Mouse (Mus musculus): ENCODE results near the gene Ints5. TPM values are rescaled to one million over a fixed set of nuclear protein-coding genes. Genes with fewer than 3 reads are reported as not detected.
"Not testable (repeated sequence)": the region's sequence is repeated elsewhere in the genome, so short reads cannot be mapped to it uniquely, and the experiment has no call there.

Ints5 gene
- total and polyA plus RNA-seq, 3 experiments = 21.5 to 29.6 (median 23.7) TPM

DNA sequence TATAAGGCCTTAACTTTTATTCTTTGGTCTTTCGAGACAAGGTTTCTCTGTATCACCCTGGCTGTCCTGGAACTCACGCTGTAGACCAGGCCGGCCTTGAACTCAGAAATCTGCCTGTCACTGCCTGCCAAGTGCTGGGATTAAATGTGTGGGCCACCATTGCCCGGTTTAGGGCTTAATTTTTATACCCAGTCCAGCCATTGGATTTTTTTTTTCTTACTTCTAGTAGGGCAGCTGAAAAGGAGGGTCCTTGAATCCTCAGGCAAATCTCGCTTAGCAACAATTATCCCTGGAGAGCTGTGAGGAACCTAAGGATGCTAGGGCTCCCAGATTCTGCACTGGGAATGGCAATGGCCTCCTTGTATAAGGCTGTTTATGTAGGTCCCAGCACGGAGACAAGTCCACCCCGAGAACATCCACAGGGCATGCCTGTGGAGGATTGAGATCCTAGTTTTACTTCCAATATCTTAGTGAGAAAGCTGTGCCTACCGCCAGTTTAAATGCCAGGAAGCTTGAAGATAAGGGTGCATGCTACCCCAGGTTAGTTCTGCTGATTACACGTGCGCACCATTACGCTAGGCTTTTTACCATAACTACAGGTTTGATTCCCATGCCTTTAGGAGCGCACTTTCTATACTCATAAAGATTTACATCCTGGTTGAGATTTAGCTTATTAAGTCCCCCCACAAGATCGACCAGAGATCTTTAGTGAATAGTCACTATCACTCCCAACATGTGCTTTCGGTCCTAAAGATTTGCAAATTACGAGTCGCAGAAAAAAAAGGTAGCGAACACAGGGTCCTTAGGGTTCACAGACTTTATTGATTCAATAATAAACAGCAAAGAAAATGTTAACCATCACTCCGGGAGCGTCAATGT is 5.0 kb upstream of the Ints5 start:
- no peak for DNase-seq

DNA sequence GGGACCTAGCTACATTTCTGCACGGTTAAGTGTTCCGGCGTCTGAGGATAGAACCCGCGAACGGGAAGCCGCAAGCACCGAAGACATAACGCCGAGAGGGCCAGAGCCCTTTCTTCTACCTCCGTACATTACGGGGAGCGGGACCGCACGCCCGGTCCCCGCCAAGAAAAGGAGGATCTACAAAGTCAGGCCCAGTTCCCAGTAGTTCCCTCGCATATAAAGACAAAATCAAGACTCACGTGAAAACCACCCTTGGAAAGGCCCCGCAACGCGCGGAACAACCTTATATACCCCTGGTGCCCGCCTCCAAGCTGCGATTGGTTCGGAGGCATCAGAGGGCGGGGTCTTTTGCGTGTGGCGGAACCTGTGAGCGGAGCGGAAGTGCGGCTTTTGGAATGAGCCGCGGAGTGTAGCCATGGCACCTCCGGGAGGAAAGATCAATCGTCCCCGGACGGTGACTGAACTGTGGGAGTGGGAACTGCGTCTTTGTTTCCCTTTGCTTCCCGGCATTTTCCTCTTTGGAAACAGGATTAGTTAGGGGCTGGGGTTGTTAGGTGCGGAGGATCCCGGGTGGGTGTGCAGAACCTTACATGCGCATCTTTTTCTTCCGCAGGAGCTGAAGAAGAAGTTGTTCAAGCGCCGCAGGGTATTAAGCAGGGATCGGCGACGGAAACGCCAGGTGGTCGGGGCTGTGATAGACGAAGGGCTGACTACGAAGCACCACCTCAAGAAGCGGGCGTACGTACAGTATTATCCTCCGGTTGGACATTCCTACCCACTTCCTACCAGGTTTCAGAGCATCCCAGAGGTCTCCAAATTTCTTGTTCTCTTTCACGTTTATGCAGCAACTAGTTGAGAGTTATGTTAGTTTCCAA is 4.1 kb upstream of the Ints5 start, which contains the start of the genes 1810009A15Rik and Gm49416:
1810009A15Rik (plus strand) TSS at position 343 of the 875 bp plus-strand sequence.
Gm49416 (plus strand) TSS at position 416 of the 875 bp plus-strand sequence.
- peak; percentile 96 for DNase-seq

DNA sequence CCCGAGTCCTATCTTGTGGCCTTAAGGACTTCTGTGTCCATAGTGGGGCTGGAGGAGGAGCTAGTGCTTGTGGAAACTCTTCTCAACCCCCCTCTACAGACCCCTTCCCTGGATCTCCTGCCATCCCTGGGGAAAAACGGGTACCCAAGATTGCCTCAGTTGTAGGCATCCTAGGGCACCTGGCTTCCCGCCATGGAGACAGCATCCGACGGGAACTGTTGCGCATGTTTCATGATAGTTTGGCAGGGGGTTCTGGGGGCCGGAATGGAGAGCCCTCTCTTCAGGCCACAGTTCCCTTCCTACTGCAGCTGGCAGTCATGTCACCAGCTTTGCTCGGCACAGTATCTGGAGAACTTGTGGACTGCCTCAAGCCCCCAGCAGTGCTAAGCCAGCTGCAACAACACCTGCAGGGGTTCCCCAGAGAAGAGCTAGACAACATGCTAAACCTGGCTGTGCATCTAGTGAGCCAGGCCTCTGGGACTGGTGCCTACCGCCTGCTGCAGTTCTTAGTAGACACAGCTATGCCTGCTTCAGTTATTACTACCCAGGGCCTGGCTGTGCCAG is 2.7 kb downstream of the Ints5 start:
- no peak for DNase-seq

DNA sequence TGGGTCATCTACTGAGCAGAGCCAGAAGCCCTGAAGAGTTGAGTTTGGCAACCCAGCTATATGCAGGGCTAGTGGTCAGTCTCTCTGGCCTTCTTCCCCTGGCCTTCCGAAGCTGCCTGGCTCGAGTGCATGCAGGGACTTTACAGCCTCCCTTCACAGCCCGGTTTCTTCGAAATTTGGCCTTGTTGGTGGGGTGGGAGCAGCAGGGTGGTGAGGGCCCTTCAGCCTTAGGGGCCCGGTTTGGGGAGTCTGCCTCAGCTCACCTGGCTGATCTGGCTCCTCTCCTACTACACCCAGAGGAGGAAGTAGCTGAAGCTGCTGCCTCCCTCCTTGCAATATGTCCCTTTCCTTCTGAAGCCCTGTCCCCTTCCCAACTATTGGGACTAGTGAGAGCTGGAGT is 3.4 kb downstream of the Ints5 start:
- not testable (repeated sequence) for DNase-seq

DNA sequence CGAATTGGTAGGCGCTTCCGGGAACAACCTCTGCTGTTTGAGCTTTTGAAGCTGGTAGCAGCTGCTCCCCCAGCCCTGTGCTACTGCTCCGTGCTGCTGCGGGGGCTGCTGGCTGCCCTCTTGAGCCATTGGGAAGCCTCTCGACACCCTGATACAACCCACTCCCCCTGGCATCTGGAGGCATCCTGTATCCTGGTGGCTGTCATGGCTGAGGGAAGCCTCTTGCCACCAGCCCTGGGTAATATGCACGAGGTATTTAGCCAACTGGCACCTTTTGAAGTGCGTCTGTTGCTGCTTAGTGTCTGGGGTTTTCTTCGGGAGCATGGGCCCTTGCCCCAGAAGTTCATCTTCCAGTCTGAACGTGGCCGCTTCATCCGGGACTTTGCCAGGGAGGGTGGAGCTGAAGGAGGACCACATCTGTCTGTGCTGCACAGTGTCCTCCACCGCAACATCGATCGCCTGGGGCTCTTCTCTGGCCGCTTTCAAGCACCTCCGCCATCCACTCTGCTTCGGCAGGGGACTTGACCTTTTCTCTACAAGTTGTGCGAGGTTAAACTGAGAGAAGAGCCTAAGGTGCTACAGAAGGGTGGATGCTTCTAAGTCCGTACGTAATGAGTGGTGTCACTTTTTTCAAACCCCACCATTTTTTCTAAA is 4.5 kb downstream of the Ints5 start:
- peak; percentile 62 for DNase-seq

DNA sequence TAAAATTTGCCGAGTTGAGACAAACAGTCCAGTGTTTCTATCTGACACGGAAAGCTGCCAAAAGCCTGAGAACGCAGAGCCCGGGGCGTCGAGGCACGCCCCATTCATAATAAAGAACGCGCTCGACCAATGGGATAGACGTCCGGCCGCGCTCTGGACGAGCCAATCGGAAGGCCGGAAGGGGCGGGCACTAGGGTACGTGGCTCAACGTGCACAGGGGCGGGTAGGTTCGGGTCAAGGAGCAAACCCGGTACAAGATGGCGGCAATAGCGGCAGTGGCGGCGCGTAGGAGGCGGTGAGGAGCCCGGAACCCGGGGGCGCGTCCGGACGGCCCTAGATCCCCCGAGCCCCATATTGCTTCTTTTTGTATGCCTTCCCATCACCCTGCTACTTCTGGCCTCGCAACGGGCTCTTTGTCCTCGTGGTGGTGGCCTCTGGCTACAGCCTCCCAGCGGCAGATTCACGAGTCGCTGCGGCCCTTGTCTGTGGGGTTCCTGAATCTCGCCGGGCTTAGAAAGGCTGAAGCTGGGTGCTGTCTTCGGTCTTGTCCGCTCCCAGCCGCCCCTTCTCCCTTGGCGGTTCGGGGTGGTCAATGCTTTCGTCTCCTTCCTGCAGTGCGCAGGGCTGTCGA is 5.2 kb downstream of the Ints5 start, which contains the start of gene Ganab:
Ganab (plus strand) TSS at position 207 of the 631 bp plus-strand sequence.
- DNase-seq = peak; percentile 97

DNA sequence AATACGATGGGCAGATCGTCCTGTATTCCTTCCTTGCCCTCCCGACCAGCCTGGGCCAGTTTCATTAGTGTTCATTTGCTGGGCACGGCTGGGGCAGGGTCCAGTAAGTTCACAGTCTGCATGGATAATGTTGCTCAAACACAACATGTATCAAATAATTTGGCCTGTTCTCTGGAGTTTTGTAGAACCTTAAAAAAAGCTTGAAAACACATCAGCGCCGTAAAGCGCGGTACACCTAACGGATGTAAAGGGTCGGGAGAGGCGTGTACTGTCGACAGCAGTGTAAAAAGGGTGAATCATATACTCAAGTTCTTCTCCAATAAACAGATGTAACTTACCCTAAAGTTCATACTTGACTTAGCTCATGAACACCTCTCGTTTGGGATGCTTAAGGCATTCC is 5.8 kb downstream of the Ints5 start:
- DNase-seq = no peak

DNA sequence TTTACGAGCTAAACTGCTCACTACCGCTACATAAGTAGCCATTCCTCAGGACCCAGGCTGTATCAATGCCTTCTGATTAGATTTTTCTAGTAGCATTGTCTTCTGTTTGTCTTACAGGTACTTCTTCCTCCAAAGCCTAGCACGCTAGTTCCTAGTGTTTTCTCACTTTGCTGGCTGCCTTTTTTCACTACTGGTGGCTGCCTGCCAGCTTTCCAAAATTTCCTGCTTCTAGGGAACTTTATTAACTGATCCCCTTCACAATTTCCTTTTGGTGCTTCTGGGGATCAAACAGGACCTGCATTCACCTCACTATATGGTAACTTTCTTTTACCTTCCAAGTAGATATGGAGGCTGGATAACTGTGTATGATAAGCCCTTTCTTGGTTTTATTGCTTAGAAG is 6.3 kb downstream of the Ints5 start:
- no peak for DNase-seq

DNA sequence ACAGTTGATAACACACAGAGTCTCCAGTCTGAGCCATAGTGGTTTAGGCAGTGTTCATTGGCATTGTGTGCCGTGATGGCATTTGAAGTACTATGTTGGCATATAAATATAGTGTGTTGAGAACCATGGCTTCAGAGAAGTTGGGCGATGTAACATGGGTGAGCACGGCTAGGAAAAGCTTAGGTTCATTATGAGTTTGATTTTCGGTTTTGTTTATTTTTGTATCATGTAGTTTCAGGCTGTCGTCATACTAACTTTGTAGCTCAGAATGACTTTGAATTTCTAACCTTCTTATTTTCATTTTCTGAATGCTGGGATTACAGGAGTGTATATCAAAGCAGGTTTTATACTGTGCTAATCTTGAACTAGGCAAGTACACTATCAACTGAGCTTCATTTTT is 10.6 kb downstream of the Ints5 start:
- no peak for DNase-seq

DNA sequence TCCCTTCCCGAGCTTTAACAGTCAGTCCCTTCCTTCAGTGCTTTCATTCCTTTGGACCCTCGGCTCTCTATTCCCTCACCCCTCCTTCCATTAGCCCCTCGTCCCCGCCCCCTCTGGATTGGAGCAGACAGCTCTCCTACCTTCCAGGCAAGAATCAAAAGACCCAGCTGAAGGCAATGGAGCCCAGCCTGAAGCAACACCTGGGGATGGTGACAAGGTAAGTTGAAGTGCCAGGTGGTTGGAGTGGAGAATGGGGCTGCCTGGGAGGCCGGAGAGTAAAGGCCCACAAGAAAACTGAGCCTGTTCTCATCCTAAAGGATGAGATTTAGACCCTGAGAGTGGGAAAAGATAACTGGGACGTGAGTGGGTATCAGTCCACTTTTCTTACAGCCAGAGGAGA is 15.7 kb downstream of the Ints5 start:
- no peak for DNase-seq

DNA sequence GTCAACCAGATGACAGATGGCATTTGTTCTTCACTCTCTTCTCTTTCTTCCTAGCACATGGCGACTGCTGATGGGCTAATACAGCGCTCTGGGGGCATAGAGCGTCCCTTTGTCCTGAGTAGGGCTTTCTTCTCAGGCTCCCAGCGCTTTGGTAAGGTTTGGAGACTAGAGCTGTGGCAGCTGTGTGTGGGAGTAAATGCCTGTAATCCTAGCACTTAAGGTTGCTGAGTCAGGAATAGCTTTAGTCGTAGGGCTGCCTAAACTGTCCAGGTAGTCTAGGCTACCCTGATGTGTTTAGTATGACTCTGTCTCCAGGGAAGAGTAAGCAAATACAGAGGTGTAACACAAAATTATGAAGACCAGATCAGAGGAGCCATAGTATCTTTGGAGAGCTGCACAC is 19.0 kb downstream of the Ints5 start:
- DNase-seq = no peak

DNA sequence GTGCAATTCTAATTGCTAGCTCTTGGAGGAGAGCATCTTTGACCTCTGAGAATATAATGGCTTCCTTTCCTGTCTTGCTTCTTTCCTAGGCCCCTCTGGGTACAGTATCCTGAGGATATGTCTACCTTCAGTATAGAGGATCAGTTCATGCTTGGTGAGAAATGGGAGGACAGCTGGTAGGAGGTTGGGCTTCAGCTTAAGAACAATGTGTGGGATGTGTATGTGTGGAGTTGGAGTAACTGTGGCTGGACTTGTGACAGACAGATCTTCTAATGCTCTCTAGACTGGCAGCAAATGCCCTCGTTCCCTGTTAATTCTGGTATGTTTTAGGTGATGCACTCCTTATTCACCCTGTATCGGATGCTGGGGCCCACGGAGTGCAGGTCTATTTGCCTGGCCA is 21.4 kb downstream of the Ints5 start:
- DNase-seq = no peak

DNA sequence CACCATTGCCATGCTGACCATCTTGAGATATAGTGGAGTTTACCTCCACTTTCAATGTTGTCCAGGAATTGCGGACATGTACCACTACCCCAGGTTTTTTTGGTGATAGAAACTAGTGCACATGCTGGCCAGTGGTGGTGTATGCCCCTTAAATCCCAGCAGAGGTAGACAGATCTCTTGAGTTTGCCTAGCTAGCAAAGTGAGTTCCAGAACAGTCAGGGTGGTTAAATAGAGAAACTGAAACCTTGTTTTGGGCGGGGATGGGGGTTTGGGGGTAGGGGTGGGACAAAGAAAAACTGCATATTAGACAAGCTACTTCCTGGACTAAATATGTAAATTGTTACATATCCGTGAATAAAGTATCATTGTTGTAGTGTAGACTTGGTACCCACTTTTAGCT is 26.2 kb downstream of the Ints5 start:
- DNase-seq = no peak

DNA sequence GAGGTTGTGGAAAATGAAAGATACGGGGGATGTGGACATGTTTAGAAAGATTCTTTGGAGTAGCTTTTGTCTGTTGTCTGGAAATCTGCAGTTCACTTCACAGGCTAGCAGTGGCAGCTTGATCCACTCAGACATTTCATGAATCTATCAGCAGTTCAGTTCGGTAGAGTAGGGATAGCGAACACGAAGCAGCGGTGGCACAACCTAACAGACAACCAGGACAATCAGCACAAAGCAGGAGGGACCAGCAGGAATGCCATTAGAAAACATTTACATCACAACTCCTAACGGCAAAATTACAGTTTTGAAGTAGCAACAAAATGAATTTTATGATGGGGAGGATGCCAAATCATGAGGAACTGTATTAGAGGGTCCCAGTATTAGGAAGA is 26.9 kb downstream of the Ints5 start:
- no peak for DNase-seq

DNA sequence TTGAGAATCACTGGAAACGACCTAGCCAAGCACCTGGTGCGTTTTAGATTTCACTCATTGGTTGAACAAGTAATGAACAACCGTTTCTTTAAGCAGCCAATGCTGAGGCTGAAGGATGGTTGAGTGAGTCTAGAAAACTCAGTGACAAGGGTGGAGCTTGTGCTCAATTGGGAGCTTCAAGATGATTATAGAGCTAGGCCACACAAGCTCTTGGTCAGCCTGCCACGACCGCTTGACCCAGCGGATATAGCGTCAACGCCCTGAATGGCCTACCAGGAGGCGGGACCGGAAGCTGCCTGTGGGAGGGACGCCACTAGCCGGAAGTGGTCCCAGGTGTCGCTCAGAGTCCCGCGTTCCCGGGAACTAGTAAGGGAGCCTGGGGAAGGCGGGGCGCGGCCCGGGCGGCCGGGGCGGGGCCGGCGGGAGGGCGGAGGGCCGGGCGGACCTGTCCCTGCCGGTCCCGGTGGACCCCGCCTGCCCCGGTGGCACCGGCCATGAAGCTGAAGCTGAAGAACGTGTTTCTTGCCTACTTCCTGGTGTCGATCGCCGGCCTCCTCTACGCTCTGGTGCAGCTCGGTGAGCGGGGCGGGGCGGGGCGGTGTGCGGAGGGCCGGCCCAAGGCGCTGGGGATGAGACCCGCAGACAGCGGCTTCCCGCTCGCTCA is 27.4 kb downstream of the Ints5 start, which contains the start of gene B3gat3:
B3gat3 (plus strand) TSS at position 302 of the 664 bp plus-strand sequence.
- peak; percentile 98 for DNase-seq

DNA sequence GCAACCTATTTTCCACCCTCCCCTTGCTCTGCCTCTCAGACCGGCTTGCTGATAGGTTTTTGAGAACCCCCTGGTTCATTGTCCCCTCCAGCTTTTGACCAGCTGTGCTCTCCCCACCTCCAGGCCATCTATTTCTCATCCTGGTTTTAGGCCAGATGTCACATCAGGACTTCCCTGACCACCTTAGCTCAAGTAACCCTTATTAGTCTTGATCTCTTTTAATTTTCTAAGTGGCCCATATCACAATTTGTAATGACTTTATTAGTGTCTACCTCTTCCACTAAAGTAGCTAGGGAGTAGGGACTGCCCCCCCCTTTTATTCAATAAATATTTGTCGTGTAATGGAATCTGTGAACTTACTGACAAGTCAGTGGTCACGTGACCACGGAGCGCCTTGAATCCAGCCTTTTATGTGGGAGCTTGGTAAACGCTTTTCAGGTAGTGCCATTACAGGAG is 28.1 kb downstream of the Ints5 start:
- peak; percentile 45 for DNase-seq

DNA sequence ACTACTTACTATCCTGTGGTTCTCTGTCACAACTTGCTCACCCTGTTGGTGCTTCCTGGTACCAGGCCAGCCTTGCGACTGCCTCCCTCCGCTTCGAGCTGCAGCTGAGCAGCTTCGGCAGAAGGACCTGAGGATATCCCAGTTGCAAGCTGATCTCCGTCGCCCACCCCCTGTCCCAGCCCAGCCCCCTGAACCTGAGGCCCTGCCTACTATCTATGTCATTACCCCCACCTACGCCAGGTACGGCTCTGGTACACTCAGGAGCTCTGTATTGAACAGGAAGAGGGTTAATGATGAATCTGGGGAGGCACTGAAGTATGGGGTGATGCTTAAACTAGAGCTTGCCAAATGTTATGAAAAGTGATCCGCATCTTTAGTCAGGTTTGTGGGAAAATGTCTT is 28.9 kb downstream of the Ints5 start:
- DNase-seq = no peak

DNA sequence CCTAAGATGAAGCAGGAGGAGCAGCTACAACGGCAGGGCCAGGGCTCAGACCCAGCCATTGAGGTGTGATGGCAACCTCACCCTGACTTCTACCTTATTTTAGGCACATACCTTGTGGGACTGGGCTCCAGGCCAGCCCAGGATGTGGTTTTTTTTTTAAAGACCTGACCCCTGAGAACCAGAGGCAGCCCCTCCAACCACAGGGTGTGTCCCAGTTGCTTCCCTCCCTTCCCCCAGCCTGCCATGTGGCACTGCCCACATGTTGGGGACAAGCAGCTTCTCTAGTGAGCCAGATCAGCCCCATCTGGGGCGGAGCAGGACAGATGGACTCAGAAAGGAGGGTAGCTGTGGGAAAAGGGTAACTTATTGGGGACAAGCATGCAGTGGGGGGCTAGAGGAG is 34.0 kb downstream of the Ints5 start:
- no peak for DNase-seq

DNA sequence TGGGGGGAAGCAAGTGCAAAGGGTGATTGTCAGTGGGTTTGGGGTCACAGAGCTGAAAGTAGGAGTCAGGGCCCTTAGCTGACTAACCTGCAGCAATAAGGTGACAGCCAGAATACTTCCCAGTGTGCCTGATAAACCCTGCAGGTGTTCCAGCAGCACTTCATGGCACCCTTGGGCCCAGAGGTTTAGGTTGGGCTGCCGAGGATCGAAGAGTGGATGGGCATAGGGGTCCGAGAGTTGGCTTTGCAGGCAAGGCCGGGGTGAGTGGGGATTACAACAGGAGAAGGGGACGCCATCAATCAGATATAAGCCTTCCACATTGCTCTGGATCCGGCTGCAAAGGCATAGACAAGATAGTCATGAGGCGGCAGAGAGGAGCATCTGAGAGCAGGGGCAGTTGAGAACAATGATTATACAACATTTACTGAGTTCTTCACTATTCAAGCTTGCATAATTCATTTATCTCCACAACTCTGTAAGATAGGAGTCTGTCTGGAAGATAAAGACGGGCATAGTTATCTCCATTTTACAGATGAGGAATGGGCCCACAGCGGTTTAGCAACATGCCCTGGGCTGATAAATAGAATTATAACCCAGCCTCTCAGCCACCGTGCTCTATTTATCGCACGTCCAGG is 35.2 kb downstream of the Ints5 start:
- DNase-seq = no peak

DNA sequence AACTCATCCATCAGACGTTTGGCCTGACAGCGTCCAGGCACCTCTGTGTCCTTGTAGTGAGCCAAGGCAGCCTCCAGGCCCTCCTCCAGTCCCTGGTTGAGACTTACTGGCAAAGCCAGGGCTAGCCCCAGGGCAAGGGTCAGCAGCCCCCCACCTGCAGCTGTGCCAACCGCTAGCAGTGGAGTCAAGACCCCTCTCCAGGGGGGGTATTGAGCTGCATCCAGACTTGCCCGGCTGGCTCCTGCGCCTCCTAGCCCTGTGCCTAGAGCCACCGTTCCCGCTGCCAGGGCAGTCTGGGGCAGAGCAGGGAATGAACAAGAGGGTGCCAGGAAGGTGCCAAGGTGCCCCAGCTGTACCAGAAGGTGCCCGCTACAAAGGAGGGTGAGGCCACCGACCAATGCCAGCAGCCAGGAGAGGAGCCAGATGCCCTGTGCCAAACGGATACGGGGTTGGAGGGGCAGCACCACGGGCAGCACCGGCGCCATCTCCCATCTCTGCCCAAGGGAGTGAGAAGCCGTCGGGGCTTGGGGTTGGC is 36.0 kb downstream of the Ints5 start:
- DNase-seq = no peak
